Mouse (Mus musculus) hindbrain, embryonic 13.5 days (tissue): ENCODE measurements around the gene Ugt1a7c. TPM values are rescaled to one million over a fixed set of nuclear protein-coding genes. Genes with fewer than 3 reads are reported as not detected.

Experiments
- ATAC-seq: fragments of 200-750 bp; cut with Nextera tagmentation; 2 replicates; pipeline ENCODE4 v1.8.0; 2017; ENCODE audit warnings: moderate TSS enrichment; ENCODE audit not compliant: low FRiP score
- H3K27ac ChIP-seq: fragments of 300-500 bp; sonication (generic); 2 replicates; pipeline ENCODE4 v1.5.1; 2015; ENCODE audit warnings: inconsistent platforms, mild to moderate bottlenecking, moderate library complexity
- H3K27me3 ChIP-seq: fragments of 300-500 bp; sonication (generic); 2 replicates; pipeline ENCODE4 v1.6.1; 2015; ENCODE audit warnings: mild to moderate bottlenecking, inconsistent platforms
- H3K36me3 ChIP-seq: fragments of 300-500 bp; sonication (generic); 2 replicates; pipeline ENCODE4 v1.6.1; 2015; ENCODE audit warnings: mild to moderate bottlenecking, inconsistent platforms
- H3K4me1 ChIP-seq: fragments of 300-500 bp; sonication (generic); replicated peaks from 2 replicates; pipeline ENCODE4 v1.6.1; 2015; ENCODE audit warnings: inconsistent platforms
- H3K4me2 ChIP-seq: fragments of 300-500 bp; sonication (generic); 2 replicates; pipeline ENCODE4 v1.6.1; 2015; ENCODE audit warnings: inconsistent platforms, mild to moderate bottlenecking, moderate library complexity
- H3K4me3 ChIP-seq: fragments of 300-500 bp; sonication (generic); 2 replicates; pipeline ENCODE4 v1.5.1; 2015; ENCODE audit warnings: mild to moderate bottlenecking, inconsistent platforms
- H3K9ac ChIP-seq: fragments of 300-500 bp; sonication (generic); 2 replicates; pipeline ENCODE4 v1.6.1; 2015; ENCODE audit warnings: mild to moderate bottlenecking, inconsistent platforms
- H3K9me3 ChIP-seq: fragments of 300-500 bp; sonication (generic); 2 replicates; pipeline ENCODE4 v1.6.1; 2016; ENCODE audit warnings: inconsistent platforms
- WGBS: fragments of 180-500 bp; shearing (Covaris S2); methylation state at CpG from one replicate; pipeline ENCODE4 v1.1.7; 2015; 5-methylcytosine and 5-hydroxymethylcytosine counted together
- polyA plus RNA-seq: library from polyadenylated mRNA; unstranded; fragments of >200 nt; fragmentation: Nextera tagmentation; extraction: Ambion mirVana; gene quantifications from 2 replicates; pipeline ENCODE4 v1.2.1, GENCODE M21; 2015

The Ugt1a7c gene
- polyA plus RNA-seq, 1 experiment from 2014 or later = 2.1 TPM

GRCm38 (mm10) chr1:88240579-88240978 lies 145.7 kb downstream of the Ugt1a7c start:
- H3K9me3 ChIP-seq = peaks cover 93% of the 10 kb centered on the region

GRCm38 (mm10) chr1:88243861-88244260 lies 149.0 kb downstream of the Ugt1a7c start:
- peaks cover 96% of the 10 kb centered on the region for H3K9me3 ChIP-seq
- H3K36me3 ChIP-seq = no peaks in the 10 kb centered on the region
- H3K9ac ChIP-seq = no peak overlapping the region
- H3K27ac ChIP-seq = no peak overlapping the region
- ATAC-seq = no peak
- 66% methylated on average over 5 of the region's 5 CpGs for WGBS
- H3K4me3 ChIP-seq = no peak overlapping the region
- H3K4me1 ChIP-seq = no peaks in the 10 kb centered on the region
- H3K27me3 ChIP-seq = no peaks in the 10 kb centered on the region
- H3K4me2 ChIP-seq = no peak overlapping the region

More at GRCm38 (mm10) chr1:88240579-88240978, 145.7 kb downstream of the Ugt1a7c start:
- no peak overlapping the region for H3K27ac ChIP-seq
- H3K27me3 ChIP-seq = no peaks in the 10 kb centered on the region
- 79% methylated on average over 4 of the region's 4 CpGs for WGBS
- no peak overlapping the region for H3K4me2 ChIP-seq
- H3K4me3 ChIP-seq = no peak overlapping the region
- no peaks in the 10 kb centered on the region for H3K4me1 ChIP-seq
- ATAC-seq = 0 out of 2 replicates have a peak, but pooled peaks have one; percentile 1
- no peak overlapping the region for H3K9ac ChIP-seq
- no peaks in the 10 kb centered on the region for H3K36me3 ChIP-seq

- Histone ChIP-seq H3K36me3 (no peaks in the 10 kb centered on the region), H3K4me3 (no peak overlapping the region), H3K27me3 (no peaks in the 10 kb centered on the region), H3K4me2 (no peak overlapping the region), H3K4me1 (no peaks in the 10 kb centered on the region), H3K9me3 (peaks cover 96% of the 10 kb centered on the region), H3K27ac (no peak overlapping the region), H3K9ac (no peak overlapping the region)
- WGBS = 78% methylated on average over 6 of the region's 6 CpGs
- ATAC-seq = no peak
Observed at GRCm38 (mm10) chr1:88245881-88246280, 151.0 kb downstream of the Ugt1a7c start.

GRCm38 (mm10) chr1:88246386-88246785 lies 151.5 kb downstream of the Ugt1a7c start:
- H3K9ac ChIP-seq = no peak overlapping the region
- no peak overlapping the region for H3K4me3 ChIP-seq
- no peak overlapping the region for H3K27ac ChIP-seq
- H3K4me2 ChIP-seq = no peak overlapping the region
- 43% methylated on average over 6 of the region's 6 CpGs for WGBS
- no peaks in the 10 kb centered on the region for H3K27me3 ChIP-seq
- H3K9me3 ChIP-seq = peaks cover 96% of the 10 kb centered on the region
- no peak for ATAC-seq
- H3K4me1 ChIP-seq = no peaks in the 10 kb centered on the region
- no peaks in the 10 kb centered on the region for H3K36me3 ChIP-seq

- Histone ChIP-seq H3K9ac (no peak overlapping the region), H3K4me3 (no peak overlapping the region), H3K4me1 (no peaks in the 10 kb centered on the region), H3K27me3 (no peaks in the 10 kb centered on the region), H3K9me3 (peaks cover 96% of the 10 kb centered on the region), H3K4me2 (no peak overlapping the region), H3K27ac (no peak overlapping the region), H3K36me3 (no peaks in the 10 kb centered on the region)
- ATAC-seq = no peak
- 54% methylated on average over 2 of the region's 2 CpGs for WGBS
Observed at GRCm38 (mm10) chr1:88247660-88248059, 152.8 kb downstream of the Ugt1a7c start.

- Histone ChIP-seq H3K4me2 (no peak overlapping the region), H3K27ac (no peak overlapping the region), H3K4me3 (no peak overlapping the region), H3K27me3 (no peaks in the 10 kb centered on the region), H3K4me1 (no peaks in the 10 kb centered on the region), H3K9me3 (peaks cover 97% of the 10 kb centered on the region), H3K36me3 (no peaks in the 10 kb centered on the region), H3K9ac (no peak overlapping the region)
- WGBS = 76% methylated on average over 4 of the region's 4 CpGs
- ATAC-seq = no peak
Observed at GRCm38 (mm10) chr1:88248658-88249057, 153.8 kb downstream of the Ugt1a7c start.

- no peak overlapping the region for H3K9ac ChIP-seq
- WGBS = 81% methylated on average over 7 of the region's 7 CpGs
- no peak for ATAC-seq
- peaks cover 97% of the 10 kb centered on the region for H3K9me3 ChIP-seq
- no peak overlapping the region for H3K4me3 ChIP-seq
- no peaks in the 10 kb centered on the region for H3K27me3 ChIP-seq
- H3K4me2 ChIP-seq = no peak overlapping the region
- H3K4me1 ChIP-seq = no peaks in the 10 kb centered on the region
- no peak overlapping the region for H3K27ac ChIP-seq
- H3K36me3 ChIP-seq = no peaks in the 10 kb centered on the region
Observed at GRCm38 (mm10) chr1:88249596-88249995, 154.7 kb downstream of the Ugt1a7c start.

GRCm38 (mm10) chr1:88250023-88250422 lies 155.2 kb downstream of the Ugt1a7c start:
- no peak overlapping the region for H3K4me2 ChIP-seq
- no peak overlapping the region for H3K27ac ChIP-seq
- peaks cover 97% of the 10 kb centered on the region for H3K9me3 ChIP-seq
- 80% methylated on average over 5 of the region's 5 CpGs for WGBS
- H3K4me3 ChIP-seq = no peak overlapping the region
- ATAC-seq = no peak
- no peaks in the 10 kb centered on the region for H3K27me3 ChIP-seq
- no peaks in the 10 kb centered on the region for H3K36me3 ChIP-seq
- no peaks in the 10 kb centered on the region for H3K4me1 ChIP-seq
- no peak overlapping the region for H3K9ac ChIP-seq

- Histone ChIP-seq H3K4me1 (no peaks in the 10 kb centered on the region), H3K27ac (no peak overlapping the region), H3K9ac (no peak overlapping the region), H3K4me3 (no peak overlapping the region), H3K9me3 (peaks cover 96% of the 10 kb centered on the region), H3K4me2 (no peak overlapping the region), H3K36me3 (no peaks in the 10 kb centered on the region), H3K27me3 (no peaks in the 10 kb centered on the region)
- ATAC-seq = no peak
- WGBS = 78% methylated on average over 8 of the region's 8 CpGs
Observed at GRCm38 (mm10) chr1:88253106-88253505, 158.2 kb downstream of the Ugt1a7c start.

GRCm38 (mm10) chr1:88253540-88253939 lies 158.7 kb downstream of the Ugt1a7c start:
- ATAC-seq = no peak
- 76% methylated on average over 6 of the region's 6 CpGs for WGBS
- peaks cover 95% of the 10 kb centered on the region for H3K9me3 ChIP-seq

GRCm38 (mm10) chr1:88254793-88255465 lies 160.1 kb downstream of the Ugt1a7c start:
- Histone ChIP-seq H3K4me1 (peaks cover 12% of the 10 kb centered on the region), H3K9me3 (peaks cover 81% of the 10 kb centered on the region), H3K27ac (no peak overlapping the region), H3K27me3 (no peaks in the 10 kb centered on the region), H3K9ac (no peak overlapping the region), H3K4me3 (no peak overlapping the region), H3K4me2 (no peak overlapping the region), H3K36me3 (peaks cover 7% of the 10 kb centered on the region)
- 89% methylated on average over 12 of the region's 12 CpGs for WGBS
- ATAC-seq = no peak

More at GRCm38 (mm10) chr1:88253540-88253939, 158.7 kb downstream of the Ugt1a7c start:
- H3K36me3 ChIP-seq = no peaks in the 10 kb centered on the region
- no peak overlapping the region for H3K4me3 ChIP-seq
- 0 out of 2 replicates have a peak, but pooled peaks cover 3% of the 10 kb centered on the region for H3K4me1 ChIP-seq
- H3K27ac ChIP-seq = no peak overlapping the region
- no peak overlapping the region for H3K4me2 ChIP-seq
- H3K9ac ChIP-seq = no peak overlapping the region
- H3K27me3 ChIP-seq = no peaks in the 10 kb centered on the region

- Histone ChIP-seq H3K4me2 (no peak overlapping the region), H3K9me3 (peaks cover 76% of the 10 kb centered on the region), H3K9ac (no peak overlapping the region), H3K27me3 (no peaks in the 10 kb centered on the region), H3K4me1 (peaks cover 16% of the 10 kb centered on the region), H3K27ac (no peak overlapping the region), H3K4me3 (no peak overlapping the region), H3K36me3 (peaks cover 13% of the 10 kb centered on the region)
- 56% methylated on average over 2 of the region's 2 CpGs for WGBS
- no peak for ATAC-seq
Observed at GRCm38 (mm10) chr1:88255466-88255857, 160.6 kb downstream of the Ugt1a7c start.
